Mouse (Mus musculus): ENCODE measurements around the gene Helt. TPM values are rescaled to one million over a fixed set of nuclear protein-coding genes. Genes with fewer than 3 reads are reported as not detected.

The Helt gene
- polyA plus RNA-seq, 1 experiment from 2014 or later: not detected

- no peaks in the 10 kb centered on the region for H3K4me1 ChIP-seq (replicated peaks)
- H3K36me3 ChIP-seq: no peaks in the 10 kb centered on the region
- no peak overlapping the region for H3K27ac ChIP-seq
- H3K9ac ChIP-seq: no peak overlapping the region
- H3K4me3 ChIP-seq (replicated peaks): no peak overlapping the region
- no peaks in the 10 kb centered on the region for H3K27me3 ChIP-seq (replicated peaks)
- no peak overlapping the region for H3K4me2 ChIP-seq (replicated peaks)
- ATAC-seq: no peak
- no peaks in the 10 kb centered on the region for H3K9me3 ChIP-seq
- 52% methylated on average over 19 of the region's 19 CpGs for WGBS
These were observed 36.4 kb downstream of the Helt start for GRCm38 (mm10) chr8:46257921-46258682.

- peak overlapping the region; percentile 29; the same call in 1 of the 2 replicates for H3K4me2 ChIP-seq (replicated peaks)
- no peaks in the 10 kb centered on the region for H3K36me3 ChIP-seq
- no peaks in the 10 kb centered on the region for H3K9me3 ChIP-seq
- no peak overlapping the region for H3K4me3 ChIP-seq (replicated peaks)
- 0 out of 2 replicates have a peak, but pooled peaks cover 3% of the 10 kb centered on the region for H3K4me1 ChIP-seq (replicated peaks)
- no peaks in the 10 kb centered on the region for H3K27me3 ChIP-seq (replicated peaks)
- 62% methylated on average over 13 of the region's 13 CpGs for WGBS
- H3K9ac ChIP-seq: no peak overlapping the region
- no peak overlapping the region for H3K27ac ChIP-seq
- no peak for ATAC-seq
These were observed 42.0 kb downstream of the Helt start for GRCm38 (mm10) chr8:46252456-46252855.

GRCm38 (mm10) chr8:46251561-46251960 lies 42.9 kb downstream of the Helt start:
- no peak for ATAC-seq
- 49% methylated on average over 10 of the region's 10 CpGs for WGBS
- H3K4me2 ChIP-seq (replicated peaks): no peak overlapping the region
- H3K9me3 ChIP-seq: no peaks in the 10 kb centered on the region
- H3K27me3 ChIP-seq (replicated peaks): no peaks in the 10 kb centered on the region
- H3K4me3 ChIP-seq (replicated peaks): no peak overlapping the region
- no peaks in the 10 kb centered on the region for H3K36me3 ChIP-seq
- no peak overlapping the region for H3K9ac ChIP-seq
- H3K4me1 ChIP-seq (replicated peaks): 0 out of 2 replicates have a peak, but pooled peaks cover 3% of the 10 kb centered on the region
- no peak overlapping the region for H3K27ac ChIP-seq

- whole genome bisulfite sequencing: 70% methylated on average over 11 of the region's 11 CpGs
- Histone ChIP-seq H3K4me3 (replicated peaks) (no peak overlapping the region), H3K27ac (no peak overlapping the region), H3K4me2 (replicated peaks) (no peak overlapping the region), H3K9ac (no peak overlapping the region), H3K36me3 (no peaks in the 10 kb centered on the region), H3K4me1 (replicated peaks) (no peaks in the 10 kb centered on the region), H3K27me3 (replicated peaks) (no peaks in the 10 kb centered on the region), H3K9me3 (no peaks in the 10 kb centered on the region)
- no peak for ATAC-seq
These were observed 48.1 kb downstream of the Helt start for GRCm38 (mm10) chr8:46246346-46246745.

- H3K9me3 ChIP-seq: no peaks in the 10 kb centered on the region
- no peak overlapping the region for H3K9ac ChIP-seq
- no peaks in the 10 kb centered on the region for H3K27me3 ChIP-seq (replicated peaks)
- H3K27ac ChIP-seq: no peak overlapping the region
- no peak for ATAC-seq
- H3K36me3 ChIP-seq: no peaks in the 10 kb centered on the region
- no peak overlapping the region for H3K4me2 ChIP-seq (replicated peaks)
- no peaks in the 10 kb centered on the region for H3K4me1 ChIP-seq (replicated peaks)
- WGBS: 37% methylated on average over 7 of the region's 7 CpGs
- no peak overlapping the region for H3K4me3 ChIP-seq (replicated peaks)
These were observed 51.5 kb downstream of the Helt start for GRCm38 (mm10) chr8:46242946-46243345.

Other genes starting within 250 kb of the Helt start
- gene Cfap97, start 142.9 kb downstream of the Helt start, polyA plus RNA-seq (2015; fragmentation: Nextera tagmentation; extraction: Ambion mirVana): 19.7 and 26.9 TPM in 2 replicates
- 7.2 and 7.6 TPM in 2 replicates for gene Snx25, start 142.5 kb downstream of the Helt start, polyA plus RNA-seq (2015; fragmentation: Nextera tagmentation; extraction: Ambion mirVana)
- gene Slc25a4, start 83.4 kb downstream of the Helt start, polyA plus RNA-seq (2015; fragmentation: Nextera tagmentation; extraction: Ambion mirVana): 396 and 421 TPM in 2 replicates
- gene Acsl1, start 176.4 kb upstream of the Helt start, polyA plus RNA-seq (2015; fragmentation: Nextera tagmentation; extraction: Ambion mirVana): 40.1 and 40.3 TPM in 2 replicates